Mouse (Mus musculus) lung, adult 2 months (tissue): Measurements from ENCODE around the gene Nme7.

Experiments used
- CTCF ChIP-seq: fragments of 200-500 bp; IDR thresholded peaks from 2 replicates; pipeline ENCODE4 v1.5.1; 2011; ENCODE audit warnings: mild to moderate bottlenecking, low read length, control low read depth; ENCODE audit not compliant: insufficient read depth
- POLR2A ChIP-seq: fragments of 200-500 bp; IDR thresholded peaks from 2 replicates; pipeline ENCODE4 v1.6.1; 2011; ENCODE audit warnings: low read depth, mild to moderate bottlenecking, control low read depth, low read length, borderline replicate concordance; ENCODE audit errors: extremely low read depth

GRCm38 (mm10) chr1:164412906-164413305 is 109.0 kb downstream of the Nme7 start:
- TF ChIP-seq POLR2A: no peak
- no peak for TF ChIP-seq CTCF
